Comparison of ENCODE assay signal across 9 mouse cellular contexts in genomic region chr9:47574710-47575414, GRCm38 (mm10). TPM values are rescaled to one million over a fixed set of nuclear protein-coding genes. Genes with fewer than 3 reads are reported as not detected.
A peak's percentile ranks its signal among the peaks of the same experiment; 100 is the strongest.
DNase-seq lines count a peak whose midpoint lies in the region; ATAC-seq and TF ChIP-seq lines count a peak whose summit lies in the region.
"Had no signal": no experiment of that assay in that cellular context is flagged by ENCODE, and none has a peak within 500 bp of the region (broad histone marks: within the 10 kb centered on the region; RNA-seq: fewer than 3 reads in every experiment).

No protein-coding gene starts in this region.

- no peak for TF ChIP-seq POLR2A in cerebellum, adult 2 months (IDR thresholded peaks at IDR 0.05; ENCODE audit: borderline replicate concordance, insufficient read depth, low read length)
- TF ChIP-seq POLR2A in lung, adult 2 months (IDR thresholded peaks at IDR 0.05; ENCODE audit: borderline replicate concordance, extremely low read depth, low read depth, low read length) = no peak

- peak; percentile 44 to 68 for DNase-seq in cerebellum, adult 2 months
- no peak for DNase-seq in cerebellum, adult 11 months
- DNase-seq in lung, embryonic 14.5 days = peak; percentile 75
- no peak for DNase-seq in lung, adult 2 months
- peak; percentile 16 for DNase-seq in lung, postnatal 25 days (ENCODE audit: low spot score)
- no peak for DNase-seq in thymus, postnatal 36 days
- no peak for DNase-seq in right cerebral cortex, postnatal 10 days (ENCODE audit: low spot score in 2 of 2)

- peak overlapping the region; percentile 65; the same call in 1 of the 2 replicates for H3K27ac ChIP-seq in cerebellum, adult 2 months (ENCODE audit: insufficient read depth, low read length)
- H3K27ac ChIP-seq in lung, embryonic 14.5 days (ENCODE audit: low read depth) = 0 out of 2 replicates have a peak overlapping the region, but pooled peaks have one; percentile 30
- no peak overlapping the region for H3K27ac ChIP-seq in embryonic facial prominence, embryonic 15.5 days (replicated peaks)

- WGBS in cerebellum, adult 2 months = 36% methylated on average over 7 of the region's 7 CpGs
- WGBS in lung, embryonic 14.5 days = 36% methylated on average over 7 of the region's 7 CpGs
- 63% methylated on average over 7 of the region's 7 CpGs for WGBS in lung, adult 2 months
- 32% methylated on average over 7 of the region's 7 CpGs for WGBS in embryonic facial prominence, embryonic 15.5 days

- no peaks in the 10 kb centered on the region for H3K36me3 ChIP-seq in lung, embryonic 14.5 days (ENCODE audit: insufficient read depth)
- H3K36me3 ChIP-seq in embryonic facial prominence, embryonic 15.5 days = no peaks in the 10 kb centered on the region

- H3K4me3 ChIP-seq in cerebellum, adult 2 months (replicated peaks; ENCODE audit: insufficient read depth, low read depth, low read length) = no peak overlapping the region
- no peak overlapping the region for H3K4me3 ChIP-seq in lung, embryonic 14.5 days (ENCODE audit: low read depth, low read length)
- no peak overlapping the region for H3K4me3 ChIP-seq in lung, adult 2 months (replicated peaks; ENCODE audit: extremely low read depth, low read depth, low read length)
- no peak overlapping the region for H3K4me3 ChIP-seq in embryonic facial prominence, embryonic 15.5 days (replicated peaks)

- ATAC-seq in lung, embryonic 14.5 days (ENCODE audit: insufficient read depth) = peak; percentile 83
- ATAC-seq in embryonic facial prominence, embryonic 15.5 days (ENCODE audit: insufficient number of reproducible peaks, low FRiP score, low TSS enrichment, low read depth) = peak; percentile 63; the same call in 1 of the 2 replicates
- ATAC-seq: activated CD4-positive, CD25-positive, alpha-beta regulatory T cell, adult 4 months had no signal

- H3K27me3 ChIP-seq in cerebellum, adult 2 months (ENCODE audit: control insufficient read depth, insufficient read depth, low read length) = no peaks in the 10 kb centered on the region
- H3K27me3 ChIP-seq in lung, embryonic 14.5 days (ENCODE audit: insufficient read depth, low read length) = no peaks in the 10 kb centered on the region
- 0 out of 2 replicates have a peak, but pooled peaks cover 7% of the 10 kb centered on the region for H3K27me3 ChIP-seq in embryonic facial prominence, embryonic 15.5 days

- peaks cover 14% of the 10 kb centered on the region for H3K4me1 ChIP-seq in cerebellum, adult 2 months (ENCODE audit: control insufficient read depth, insufficient read depth, low read length)
- no peaks in the 10 kb centered on the region; the same call in 1 of the 2 replicates for H3K4me1 ChIP-seq in lung, embryonic 14.5 days (ENCODE audit: insufficient read depth)
- H3K4me1 ChIP-seq in lung, adult 2 months (ENCODE audit: control insufficient read depth, insufficient read depth, low read length) = peaks cover 5% of the 10 kb centered on the region
- peaks cover 14% of the 10 kb centered on the region for H3K4me1 ChIP-seq in embryonic facial prominence, embryonic 15.5 days

- no peak overlapping the region for H3K4me2 ChIP-seq in lung, embryonic 14.5 days
- no peak overlapping the region for H3K4me2 ChIP-seq in embryonic facial prominence, embryonic 15.5 days (replicated peaks)

- H3K9me3 ChIP-seq in lung, embryonic 14.5 days (ENCODE audit: low read depth, low read length) = no peaks in the 10 kb centered on the region
- no peaks in the 10 kb centered on the region for H3K9me3 ChIP-seq in embryonic facial prominence, embryonic 15.5 days (replicated peaks)

- no peak for TF ChIP-seq CTCF in cerebellum, adult 2 months (IDR thresholded peaks at IDR 0.05; ENCODE audit: borderline replicate concordance, insufficient read depth, low read depth, low read length)
- TF ChIP-seq CTCF in lung, embryonic 14.5 days (IDR thresholded peaks at IDR 0.05; ENCODE audit: low read depth) = no peak
- TF ChIP-seq CTCF in lung, adult 2 months (IDR thresholded peaks at IDR 0.05; ENCODE audit: insufficient read depth, low read length) = no peak

- no peak overlapping the region for H3K9ac ChIP-seq in lung, embryonic 14.5 days
- no peak overlapping the region for H3K9ac ChIP-seq in embryonic facial prominence, embryonic 15.5 days

RNA-seq across cellular contexts. Expression of gene Cadm1, which starts 44.9 kb away (rescaled TPM):
- polyA plus RNA-seq in cerebellum, adult 2 months (2012; rRNA removed) = 55.9 and 66.7 TPM in 2 replicates
- polyA plus RNA-seq in lung, embryonic 14.5 days (2014; fragmentation: Nextera tagmentation; extraction: Ambion mirVana) = 93.7 and 94.5 TPM in 2 replicates
- polyA plus RNA-seq in lung, adult 2 months (2012; rRNA removed) = 95.9 and 101 TPM in 2 replicates
- polyA plus RNA-seq in embryonic facial prominence, embryonic 15.5 days (2015; fragmentation: Nextera tagmentation; extraction: Ambion mirVana) = 57.0 and 65.2 TPM in 2 replicates

Comparison
In these comparisons a context has a peak if more than half of its experiments do, and no peak if none do; other contexts are left out.
1. DNase-seq: peak in cerebellum, adult 2 months (2 of 2), lung, embryonic 14.5 days (single experiment) and lung, postnatal 25 days (single experiment); none in cerebellum, adult 11 months (single experiment), lung, adult 2 months (single experiment), thymus, postnatal 36 days (0 of 2) and right cerebral cortex, postnatal 10 days (0 of 2).